Comparison of ENCODE assay signal across 24 mouse cellular contexts in the genomic region with DNA sequence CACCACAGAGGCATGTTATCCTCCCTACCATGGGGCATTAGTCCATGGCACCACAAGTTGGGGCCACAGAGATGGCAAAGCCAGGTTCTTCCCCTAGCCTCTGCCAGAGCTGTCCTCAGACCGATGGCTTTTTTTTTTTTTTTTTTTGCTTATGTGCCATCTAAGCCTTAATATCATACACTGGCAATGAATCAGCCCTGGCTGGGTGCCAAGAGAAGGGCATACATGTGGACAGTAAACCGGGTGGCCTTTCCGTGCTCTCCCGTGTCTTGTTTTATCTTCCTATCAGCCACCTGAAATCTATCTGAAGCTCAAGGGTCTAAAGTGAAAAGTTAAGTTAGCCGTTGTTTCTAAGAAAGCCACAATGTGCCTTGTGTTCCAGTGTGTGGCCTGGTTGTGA. TPM values are rescaled to one million over a fixed set of nuclear protein-coding genes. Genes with fewer than 3 reads are reported as not detected.
DNase-seq lines count a peak whose midpoint lies in the region; ATAC-seq and TF ChIP-seq lines count a peak whose summit lies in the region.
"Had no signal": no experiment of that assay in that cellular context is flagged by ENCODE, and none has a peak within 500 bp of the region (broad histone marks: within the 10 kb centered on the region; RNA-seq: fewer than 3 reads in every experiment).

No protein-coding gene starts in this region.

- H3K27me3 ChIP-seq in forebrain, postnatal 0 days (ENCODE audit: insufficient read depth, low read length): peaks cover 29% of the 10 kb centered on the region
- H3K27me3 ChIP-seq in forebrain, embryonic 11.5 days (ENCODE audit: control insufficient read depth, insufficient read depth, low read length): peaks cover 39% of the 10 kb centered on the region
- peaks cover 43% of the 10 kb centered on the region for H3K27me3 ChIP-seq in neural tube, embryonic 12.5 days (replicated peaks)
- peaks cover 16% of the 10 kb centered on the region for H3K27me3 ChIP-seq in neural tube, embryonic 14.5 days (ENCODE audit: control insufficient read depth, insufficient read depth, low read length)

- DNase-seq in forebrain, postnatal 0 days: no peak
- DNase-seq in forebrain, embryonic 11.5 days (ENCODE audit: low spot score): no peak
- peak; percentile 4 to 45 for DNase-seq in kidney, postnatal 25 days
- DNase-seq in kidney, postnatal 36 days: no peak
- DNase-seq in neural tube, embryonic 10.5 days (ENCODE audit: extremely low spot score, low spot score): no peak
- DNase-seq in gastrocnemius, adult 2 months: no peak
- DNase-seq: adrenal gland, postnatal 25 days; cerebellum, adult 9-11 months; liver had no signal

- H3K4me1 ChIP-seq in forebrain, postnatal 0 days (ENCODE audit: insufficient read depth): peaks cover 6% of the 10 kb centered on the region
- 0 out of 2 replicates have a peak, but pooled peaks cover 8% of the 10 kb centered on the region for H3K4me1 ChIP-seq in forebrain, embryonic 11.5 days (replicated peaks; ENCODE audit: control insufficient read depth, insufficient read depth, low read length)
- peaks cover 30% of the 10 kb centered on the region for H3K4me1 ChIP-seq in neural tube, embryonic 12.5 days
- H3K4me1 ChIP-seq in neural tube, embryonic 14.5 days (ENCODE audit: control insufficient read depth, insufficient read depth, low read length): peaks cover 8% of the 10 kb centered on the region; the same call in 1 of the 2 replicates

- WGBS in forebrain, postnatal 0 days: 81% methylated on average over 5 of the region's 5 CpGs
- WGBS in forebrain, embryonic 11.5 days: 89% methylated on average over 5 of the region's 5 CpGs
- WGBS in neural tube, embryonic 12.5 days: 90% methylated on average over 5 of the region's 5 CpGs
- WGBS in neural tube, embryonic 14.5 days: 74% methylated on average over 5 of the region's 5 CpGs

- H3K9me3 ChIP-seq in forebrain, postnatal 0 days (ENCODE audit: low read length): no peaks in the 10 kb centered on the region
- no peaks in the 10 kb centered on the region for H3K9me3 ChIP-seq in forebrain, embryonic 11.5 days (ENCODE audit: control insufficient read depth, low read length)
- H3K9me3 ChIP-seq in neural tube, embryonic 12.5 days: no peaks in the 10 kb centered on the region
- H3K9me3 ChIP-seq in neural tube, embryonic 14.5 days (ENCODE audit: control insufficient read depth, low read length): no peaks in the 10 kb centered on the region
- H3K9me3 ChIP-seq: embryonic facial prominence, embryonic 13.5 days; forebrain, embryonic 13.5 days; heart, embryonic 10.5 days; limb, embryonic 10.5 days had no signal

- intact Hi-C loops in gastrocnemius, adult 2 months (cut with DNase I): no loop called here

- TF ChIP-seq CTCF in forebrain, postnatal 0 days (IDR thresholded peaks at IDR 0.05; ENCODE audit: low read depth): no peak
- no peak for TF ChIP-seq CTCF in gastrocnemius, adult 2 months (IDR thresholded peaks at IDR 0.05)

- 0 out of 2 replicates have a peak overlapping the region, but pooled peaks have one; percentile 38 for H3K4me3 ChIP-seq in forebrain, postnatal 0 days (ENCODE audit: low read depth, low read length)
- H3K4me3 ChIP-seq in forebrain, embryonic 11.5 days (ENCODE audit: low read depth, low read length): no peak overlapping the region
- H3K4me3 ChIP-seq in neural tube, embryonic 12.5 days: no peak overlapping the region
- H3K4me3 ChIP-seq in neural tube, embryonic 14.5 days (ENCODE audit: low read depth, low read length): peak overlapping the region; percentile 46
- no peak overlapping the region for H3K4me3 ChIP-seq in gastrocnemius, adult 2 months
- H3K4me3 ChIP-seq: embryonic facial prominence, embryonic 13.5 days; erythroblast, embryonic 14.5 days; heart, embryonic 10.5 days; limb, embryonic 10.5 days had no signal

- H3K27ac ChIP-seq in forebrain, postnatal 0 days (ENCODE audit: low read depth, low read length): no peak overlapping the region
- no peak overlapping the region for H3K27ac ChIP-seq in forebrain, embryonic 11.5 days (ENCODE audit: low read depth, low read length)
- no peak overlapping the region for H3K27ac ChIP-seq in neural tube, embryonic 12.5 days
- no peak overlapping the region for H3K27ac ChIP-seq in neural tube, embryonic 14.5 days (ENCODE audit: low read depth, low read length)
- H3K27ac ChIP-seq in gastrocnemius, adult 2 months: no peak overlapping the region
- H3K27ac ChIP-seq: embryonic facial prominence, embryonic 13.5 days; forebrain, embryonic 13.5 days; heart, embryonic 10.5 days; left cerebral cortex, adult 2 months; limb, embryonic 10.5 days had no signal

- 0 out of 2 replicates have a peak overlapping the region, but pooled peaks have one; percentile 8 for H3K4me2 ChIP-seq in forebrain, postnatal 0 days (ENCODE audit: low read depth)
- no peak overlapping the region for H3K4me2 ChIP-seq in forebrain, embryonic 11.5 days (ENCODE audit: low read depth, low read length, severe bottlenecking)
- H3K4me2 ChIP-seq in neural tube, embryonic 12.5 days (replicated peaks): 0 out of 2 replicates have a peak overlapping the region, but pooled peaks have one; percentile 82
- peak overlapping the region; percentile 15; the same call in 1 of the 2 replicates for H3K4me2 ChIP-seq in neural tube, embryonic 14.5 days (ENCODE audit: low read depth, low read length)
- H3K4me2 ChIP-seq: embryonic facial prominence, embryonic 13.5 days had no signal

- no peak for ATAC-seq in forebrain, postnatal 0 days
- ATAC-seq in forebrain, embryonic 11.5 days (replicated peaks; ENCODE audit: low FRiP score): no peak
- no peak for ATAC-seq in neural tube, embryonic 12.5 days (ENCODE audit: low FRiP score, low read depth)
- no peak for ATAC-seq in neural tube, embryonic 14.5 days (ENCODE audit: low read depth)
- ATAC-seq: CD4-positive, CD25-positive, alpha-beta regulatory T cell, adult 4 months; forebrain, embryonic 13.5 days; intestine, postnatal 0 days had no signal

- no peaks in the 10 kb centered on the region for H3K36me3 ChIP-seq in forebrain, postnatal 0 days (ENCODE audit: insufficient read depth)
- H3K36me3 ChIP-seq in forebrain, embryonic 11.5 days (ENCODE audit: control insufficient read depth, insufficient read depth, low read length): no peaks in the 10 kb centered on the region
- H3K36me3 ChIP-seq in neural tube, embryonic 12.5 days: no peaks in the 10 kb centered on the region
- H3K36me3 ChIP-seq in neural tube, embryonic 14.5 days (ENCODE audit: control insufficient read depth, insufficient read depth, low read length): no peaks in the 10 kb centered on the region
- H3K36me3 ChIP-seq: embryonic facial prominence, embryonic 13.5 days; heart, embryonic 10.5 days; limb, embryonic 10.5 days had no signal

- H3K9ac ChIP-seq in forebrain, postnatal 0 days: no peak overlapping the region
- no peak overlapping the region for H3K9ac ChIP-seq in forebrain, embryonic 11.5 days (ENCODE audit: low read length)
- no peak overlapping the region for H3K9ac ChIP-seq in neural tube, embryonic 12.5 days
- no peak overlapping the region for H3K9ac ChIP-seq in neural tube, embryonic 14.5 days (replicated peaks; ENCODE audit: low read depth, low read length)
- H3K9ac ChIP-seq: embryonic facial prominence, embryonic 13.5 days; forebrain, embryonic 13.5 days had no signal

RNA-seq across cellular contexts. Expression of a gene that starts 3.7 kb away (rescaled TPM):
- 10.9 and 15.7 TPM in 2 replicates for total RNA-seq in forebrain, postnatal 0 days (2014; rRNA removed)
- polyA plus RNA-seq in forebrain, postnatal 0 days (2015; fragmentation: Nextera tagmentation; extraction: Ambion mirVana): 11.5 and 24.0 TPM in 2 replicates
- polyA plus RNA-seq in forebrain, embryonic 11.5 days (2014; fragmentation: Nextera tagmentation; extraction: Ambion mirVana): 0.96 and 1.6 TPM in 2 replicates
- 6.9 and 8.9 TPM in 2 replicates for polyA plus RNA-seq in neural tube, embryonic 12.5 days (2016; fragmentation: Nextera tagmentation; extraction: Ambion mirVana)
- 39.1 and 47.7 TPM in 2 replicates for polyA plus RNA-seq in neural tube, embryonic 14.5 days (2014; fragmentation: Nextera tagmentation; extraction: Ambion mirVana)
- not detected for total RNA-seq in gastrocnemius, adult 2 months (2021)
- total RNA-seq: adrenal gland, postnatal 25 days; gastrocnemius, adult 8-10 months; hematopoietic stem cell, adult 5-6 weeks; neutrophil, adult 5-6 weeks had no signal
- polyA plus RNA-seq: gonadal fat pad, adult 2 months; small intestine, adult 2 months had no signal

Comparison
In these comparisons a context has a peak if more than half of its experiments do, and no peak if none do; other contexts are left out.
1. DNase-seq: peak in kidney, postnatal 25 days (2 of 2); none in forebrain, postnatal 0 days (single experiment), forebrain, embryonic 11.5 days (single experiment), kidney, postnatal 36 days (0 of 2), neural tube, embryonic 10.5 days (single experiment) and gastrocnemius, adult 2 months (single experiment).
2. H3K4me3 ChIP-seq: peak in forebrain, postnatal 0 days (single experiment) and neural tube, embryonic 14.5 days (single experiment); none in forebrain, embryonic 11.5 days (single experiment), neural tube, embryonic 12.5 days (single experiment) and gastrocnemius, adult 2 months (single experiment).